Mouse (Mus musculus): ENCODE measurements around the gene Atxn1.

DNA sequence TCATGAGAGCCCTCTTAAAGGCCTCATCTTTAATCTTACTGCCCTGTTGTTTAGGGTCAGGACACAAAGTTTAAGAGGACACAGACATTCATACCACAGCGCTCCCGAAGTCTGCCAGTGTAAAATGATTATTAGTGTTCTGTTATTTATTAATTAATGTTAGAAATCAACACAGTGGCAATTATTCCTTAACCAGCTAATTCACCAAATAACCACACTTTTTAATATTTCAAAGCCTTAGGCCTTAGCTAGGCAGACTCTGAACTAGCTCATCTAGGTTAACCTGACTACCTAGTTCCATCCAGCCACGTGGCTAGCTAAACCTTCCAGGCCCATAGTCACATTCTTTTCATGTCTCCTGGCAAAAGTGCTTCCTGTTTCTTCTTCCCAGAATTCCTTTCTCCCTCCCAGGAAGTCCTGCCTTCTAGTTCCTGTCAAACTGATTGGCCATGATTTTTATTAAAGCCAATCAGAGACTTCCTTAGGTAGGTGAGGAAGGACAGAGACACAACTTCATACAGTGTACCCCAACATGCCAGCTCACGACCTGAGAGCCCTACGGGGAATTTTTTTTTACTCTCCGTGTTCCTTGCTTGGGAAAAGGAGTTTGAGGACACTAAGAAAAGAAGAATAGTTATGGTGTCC, 439.9 kb downstream of the Atxn1 start:
- TF ChIP-seq CTCF (IDR thresholded peaks at IDR 0.05; ENCODE audit: low read depth, low read length) = no peak
- no peak for TF ChIP-seq GATA1 (IDR thresholded peaks at IDR 0.05; ENCODE audit: borderline replicate concordance, low read length)
- TF ChIP-seq GATA2 (IDR thresholded peaks at IDR 0.05; ENCODE audit: borderline replicate concordance, low read depth, low read length) = no peak
- no peak for TF ChIP-seq TAL1 (conservative IDR thresholded peaks at IDR 0.05; ENCODE audit: low read depth, low read length)
